Mouse (Mus musculus) limb, embryonic 13.5 days (tissue): ENCODE data around the gene Mafg. TPM values are rescaled to one million over a fixed set of nuclear protein-coding genes. Genes with fewer than 3 reads are reported as not detected.
A peak's percentile ranks its signal among the peaks of the same experiment; 100 is the strongest.

Experiments used
- ATAC-seq: fragments of 200-750 bp; cut with Nextera tagmentation; 2 replicates; pipeline ENCODE4 v1.8.0; 2017; ENCODE audit warnings: low read depth, moderate number of reproducible peaks, moderate TSS enrichment; ENCODE audit not compliant: low FRiP score
- H3K27ac ChIP-seq: fragments of 300-500 bp; sonication (generic); 2 replicates; pipeline ENCODE4 v1.5.1; 2015; ENCODE audit warnings: inconsistent platforms, mild to moderate bottlenecking, moderate library complexity
- H3K27me3 ChIP-seq: fragments of 300-500 bp; sonication (generic); 2 replicates; pipeline ENCODE4 v1.6.1; 2015; ENCODE audit warnings: mild to moderate bottlenecking, inconsistent platforms
- H3K36me3 ChIP-seq: fragments of 300-500 bp; sonication (generic); 2 replicates; pipeline ENCODE4 v1.6.1; 2015; ENCODE audit warnings: inconsistent platforms, mild to moderate bottlenecking, moderate library complexity
- H3K4me1 ChIP-seq: fragments of 300-500 bp; sonication (generic); 2 replicates; pipeline ENCODE4 v1.6.1; 2015; ENCODE audit warnings: inconsistent platforms
- H3K4me2 ChIP-seq: fragments of 300-500 bp; sonication (generic); replicated peaks from 2 replicates; pipeline ENCODE4 v1.6.1; 2015; ENCODE audit warnings: inconsistent platforms, mild to moderate bottlenecking, moderate library complexity
- H3K4me3 ChIP-seq: fragments of 300-500 bp; sonication (generic); 2 replicates; pipeline ENCODE4 v1.5.1; 2015; ENCODE audit warnings: moderate library complexity, mild to moderate bottlenecking, inconsistent platforms
- H3K9ac ChIP-seq: fragments of 300-500 bp; sonication (generic); 2 replicates; pipeline ENCODE4 v1.6.1; 2015; ENCODE audit warnings: mild to moderate bottlenecking, inconsistent platforms
- H3K9me3 ChIP-seq: fragments of 300-500 bp; sonication (generic); 2 replicates; pipeline ENCODE4 v1.6.1; 2016; ENCODE audit warnings: inconsistent platforms
- WGBS: fragments of 180-500 bp; shearing (Covaris S2); methylation state at CpG from one replicate; pipeline ENCODE4 v1.1.7; 2015; 5-methylcytosine and 5-hydroxymethylcytosine counted together
- polyA plus RNA-seq: library from polyadenylated mRNA; unstranded; fragments of >200 nt; fragmentation: Nextera tagmentation; extraction: Ambion mirVana; gene quantifications from 2 replicates; pipeline ENCODE4 v1.2.1, GENCODE M21; 2015

Mafg gene
- polyA plus RNA-seq, 1 experiment from 2014 or later, result 28.9 TPM

DNA sequence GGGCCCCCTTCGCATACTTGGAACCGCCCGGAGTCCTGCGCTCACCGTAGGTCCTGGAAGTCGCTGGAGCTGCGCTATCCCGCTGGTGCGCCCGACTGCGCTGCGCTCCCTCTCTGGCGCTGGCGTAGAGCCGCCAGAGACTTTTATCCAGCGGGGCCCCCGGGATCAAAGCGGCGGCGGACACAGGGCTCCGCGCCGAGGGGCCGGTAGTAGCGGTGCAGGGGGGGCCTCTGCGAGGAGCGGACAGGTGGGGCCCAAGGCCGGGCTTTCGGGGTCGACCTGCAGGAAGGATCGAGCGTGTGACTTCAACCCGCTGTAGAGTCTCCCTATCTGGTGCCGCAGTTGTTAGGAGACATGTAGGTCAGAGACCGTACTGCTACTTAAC is 27.7 kb upstream of the Mafg start, which contains the start of gene Notum:
Notum (minus strand) TSS at position 100 of the 385 bp plus-strand sequence.
- Histone ChIP-seq H3K9me3 (no peaks in the 10 kb centered on the region), H3K36me3 (no peaks in the 10 kb centered on the region), H3K4me2 (peak within 1 kb of the TSS; percentile 81), H3K4me1 (peaks cover 33% of the 10 kb centered on the region), H3K27me3 (peaks cover 71% of the 10 kb centered on the region), H3K9ac (peak within 1 kb of the TSS; percentile 57), H3K27ac (no peak within 1 kb of the TSS), H3K4me3 (peak within 1 kb of the TSS; percentile 51)
- WGBS, result under 1% methylated on average over 35 of the region's 35 CpGs
- ATAC-seq, result 0 out of 2 replicates have a peak, but pooled peaks have one; percentile 14

DNA sequence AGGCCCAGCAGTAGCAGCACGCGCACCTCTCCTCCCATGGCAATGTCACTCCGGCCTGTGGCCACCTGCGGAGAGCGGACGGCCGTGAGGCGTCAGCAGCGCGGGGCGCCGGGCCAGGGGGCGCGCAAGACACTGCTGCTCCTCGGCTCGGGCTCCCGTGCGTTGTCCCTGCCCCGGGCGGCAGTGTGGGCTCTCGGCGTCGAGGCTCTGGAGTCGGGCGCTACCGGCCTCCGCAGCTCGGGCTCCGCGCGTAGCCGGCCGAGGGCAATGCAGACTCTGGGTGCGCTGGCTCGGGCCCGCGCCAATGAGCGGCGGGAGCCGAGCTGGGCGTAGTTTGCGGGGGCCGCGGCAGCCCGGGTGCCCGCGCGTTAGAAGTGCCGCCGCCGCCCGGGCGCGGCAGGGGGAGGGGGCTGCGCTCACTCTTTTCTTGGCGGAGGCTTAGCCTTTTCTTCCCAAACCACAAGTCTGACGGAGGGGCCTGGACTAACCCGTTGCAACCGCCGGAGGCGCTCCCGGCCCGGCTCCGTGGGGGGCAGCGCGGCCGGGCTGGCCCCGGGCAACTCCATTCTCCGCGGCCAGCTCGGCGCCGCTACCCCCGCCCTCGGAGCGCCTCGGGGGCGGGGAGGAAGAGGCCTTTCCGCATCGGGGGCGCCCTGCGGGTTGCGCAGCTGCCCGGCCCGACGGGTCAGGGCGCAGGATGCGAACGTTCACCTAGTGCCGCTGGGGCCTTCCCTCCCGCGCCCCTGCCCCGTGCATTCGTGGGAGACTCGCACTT is 27.1 kb upstream of the Mafg start:
- Histone ChIP-seq H3K9me3 (no peaks in the 10 kb centered on the region), H3K27ac (no peak overlapping the region), H3K4me3 (peak overlapping the region; percentile 51), H3K4me1 (peaks cover 32% of the 10 kb centered on the region), H3K27me3 (peaks cover 71% of the 10 kb centered on the region), H3K9ac (peak overlapping the region; percentile 57), H3K36me3 (no peaks in the 10 kb centered on the region), H3K4me2 (peak overlapping the region; percentile 81)
- peak; percentile 57; the same call in 1 of the 2 replicates for ATAC-seq
- WGBS, result under 1% methylated on average over 92 of the region's 95 CpGs

- H3K36me3 ChIP-seq, result no peaks in the 10 kb centered on the region
- H3K4me3 ChIP-seq, result peak overlapping the region; percentile 51
- H3K27me3 ChIP-seq, result peaks cover 71% of the 10 kb centered on the region
- peaks cover 29% of the 10 kb centered on the region for H3K4me1 ChIP-seq
- peak overlapping the region; percentile 81 for H3K4me2 ChIP-seq
- 1% methylated on average over 50 of the region's 50 CpGs for WGBS
- ATAC-seq, result peak; percentile 4; the same call in 1 of the 2 replicates
- no peak overlapping the region for H3K27ac ChIP-seq
- H3K9ac ChIP-seq, result peak overlapping the region; percentile 57
- H3K9me3 ChIP-seq, result no peaks in the 10 kb centered on the region
These were observed 26.3 kb upstream of the Mafg start for GRCm38 (mm10) chr11:120659509-120660300.

- Histone ChIP-seq H3K27ac (no peak overlapping the region), H3K4me2 (peak overlapping the region; percentile 81), H3K4me1 (peaks cover 29% of the 10 kb centered on the region), H3K36me3 (no peaks in the 10 kb centered on the region), H3K27me3 (peaks cover 70% of the 10 kb centered on the region), H3K9ac (0 out of 2 replicates have a peak overlapping the region, but pooled peaks have one; percentile 14), H3K9me3 (no peaks in the 10 kb centered on the region), H3K4me3 (peak overlapping the region; percentile 51)
- no peak for ATAC-seq
- WGBS, result 2% methylated on average over 24 of the region's 24 CpGs
These were observed 25.5 kb upstream of the Mafg start for GRCm38 (mm10) chr11:120658876-120659410.

DNA sequence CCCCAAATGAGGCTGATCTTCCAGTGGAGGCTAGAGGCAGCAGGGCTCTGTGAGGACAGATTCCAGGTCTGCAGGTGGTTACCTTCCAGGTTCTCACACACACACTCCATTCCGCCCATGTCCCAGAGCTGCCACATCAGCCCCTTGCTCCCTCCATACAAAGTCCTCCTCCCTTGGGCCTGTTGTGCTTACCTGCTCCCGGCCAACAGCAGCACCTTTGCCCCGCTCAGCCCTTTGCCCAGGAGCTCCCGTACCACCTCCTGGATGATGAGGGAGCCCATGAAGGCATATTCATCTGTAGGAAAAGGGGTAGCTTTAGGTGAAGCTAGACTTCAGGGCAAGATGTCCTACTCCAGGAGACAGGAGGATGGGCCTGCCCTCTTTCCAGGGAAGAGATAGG is 23.9 kb upstream of the Mafg start:
- no peaks in the 10 kb centered on the region for H3K36me3 ChIP-seq
- 76% methylated on average over 4 of the region's 4 CpGs for WGBS
- no peak overlapping the region for H3K4me2 ChIP-seq
- H3K4me3 ChIP-seq, result no peak overlapping the region
- no peak overlapping the region for H3K27ac ChIP-seq
- H3K9me3 ChIP-seq, result no peaks in the 10 kb centered on the region
- H3K4me1 ChIP-seq, result peaks cover 29% of the 10 kb centered on the region
- ATAC-seq, result no peak
- H3K27me3 ChIP-seq, result peaks cover 55% of the 10 kb centered on the region
- no peak overlapping the region for H3K9ac ChIP-seq

DNA sequence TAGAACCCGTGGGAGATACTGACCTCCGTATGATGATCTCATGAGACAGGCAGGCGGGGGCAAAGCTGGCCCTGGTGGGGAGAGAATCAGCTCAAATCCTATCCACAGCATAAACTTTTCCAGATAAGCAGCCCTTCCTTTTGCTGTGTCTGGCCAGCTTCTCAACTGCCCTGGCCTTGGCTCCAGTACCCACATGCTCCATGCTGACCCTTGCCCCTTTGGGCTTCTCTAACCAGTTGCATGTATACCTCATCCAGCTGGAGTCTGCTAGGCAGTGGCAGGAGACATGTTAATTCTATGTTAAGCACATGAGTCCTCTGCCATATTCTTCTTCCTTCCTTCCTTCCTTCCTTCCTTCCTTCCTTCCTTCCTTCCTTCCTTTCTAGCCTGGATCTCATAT is 21.3 kb upstream of the Mafg start:
- 74% methylated on average over 3 of the region's 3 CpGs for WGBS
- Histone ChIP-seq H3K36me3 (no peaks in the 10 kb centered on the region), H3K27ac (no peak overlapping the region), H3K4me2 (no peak overlapping the region), H3K27me3 (peaks cover 29% of the 10 kb centered on the region), H3K9ac (no peak overlapping the region), H3K9me3 (no peaks in the 10 kb centered on the region), H3K4me3 (no peak overlapping the region), H3K4me1 (peaks cover 12% of the 10 kb centered on the region)
- no peak for ATAC-seq

DNA sequence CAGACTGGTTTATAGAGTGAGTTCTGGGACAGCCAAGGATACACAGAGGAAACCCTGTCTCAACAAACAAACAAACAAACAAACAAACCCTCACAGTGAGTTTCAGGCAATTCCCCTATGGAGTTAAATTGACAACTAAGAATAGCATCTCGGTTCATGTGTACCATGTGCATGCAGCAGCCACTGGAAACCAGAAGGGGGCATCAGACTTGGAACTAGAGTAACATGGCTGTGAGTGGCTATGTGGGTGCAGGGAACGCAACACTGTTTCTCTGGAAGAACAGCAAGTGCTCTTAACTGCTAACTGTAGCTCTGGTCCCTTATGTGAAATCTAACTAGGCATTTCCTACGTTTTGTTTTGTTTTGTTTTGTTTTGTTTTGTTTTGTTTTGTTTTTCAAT is 18.5 kb upstream of the Mafg start:
- ATAC-seq, result no peak
- 68% methylated on average over 3 of the region's 3 CpGs for WGBS
- H3K27ac ChIP-seq, result no peak overlapping the region

DNA sequence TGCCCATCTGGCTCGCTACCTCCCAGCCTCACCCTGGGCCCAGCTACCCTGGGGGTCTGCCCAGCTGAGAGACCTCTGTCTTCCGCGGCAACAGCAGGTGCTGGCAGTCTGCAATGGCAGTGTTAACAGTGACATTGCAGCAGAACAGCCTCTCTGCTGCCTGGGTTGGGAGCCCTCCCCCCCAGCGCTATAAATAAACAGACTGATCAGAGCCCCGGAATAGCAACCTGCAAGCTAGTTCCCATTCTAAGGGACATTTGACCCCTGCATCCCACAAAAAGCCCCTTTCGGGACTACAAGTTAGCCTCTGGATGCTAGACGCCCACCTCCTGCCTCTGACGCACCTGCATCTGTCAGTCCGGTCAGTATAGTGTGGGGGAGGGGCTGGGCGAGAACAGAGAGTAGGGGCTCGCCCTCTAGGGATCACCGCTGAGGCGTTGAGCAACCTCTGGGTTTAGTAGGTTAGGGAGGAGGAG is 14.6 kb upstream of the Mafg start, which contains the start of gene Myadml2:
Myadml2 (minus strand) TSS at position 158 of the 476 bp plus-strand sequence.
- Histone ChIP-seq H3K9me3 (no peaks in the 10 kb centered on the region), H3K4me1 (peaks cover 15% of the 10 kb centered on the region), H3K36me3 (no peaks in the 10 kb centered on the region), H3K9ac (no peak within 1 kb of the TSS), H3K27me3 (peaks cover 16% of the 10 kb centered on the region), H3K4me3 (peak within 1 kb of the TSS; percentile 8; the same call in 1 of the 2 replicates), H3K4me2 (peak within 1 kb of the TSS; percentile 48), H3K27ac (no peak within 1 kb of the TSS)
- 8% methylated on average over 13 of the region's 13 CpGs for WGBS
- no peak for ATAC-seq

More for the DNA sequence above, 18.5 kb upstream of the Mafg start:
- H3K4me2 ChIP-seq, result no peak overlapping the region
- H3K4me3 ChIP-seq, result no peak overlapping the region
- peaks cover 9% of the 10 kb centered on the region for H3K4me1 ChIP-seq
- H3K9ac ChIP-seq, result no peak overlapping the region
- H3K9me3 ChIP-seq, result no peaks in the 10 kb centered on the region
- H3K27me3 ChIP-seq, result peaks cover 14% of the 10 kb centered on the region
- H3K36me3 ChIP-seq, result no peaks in the 10 kb centered on the region

GRCm38 (mm10) chr11:120647047-120647830 is 13.8 kb upstream of the Mafg start:
- no peak overlapping the region for H3K27ac ChIP-seq
- WGBS, result 78% methylated on average over 35 of the region's 35 CpGs
- H3K27me3 ChIP-seq, result peaks cover 18% of the 10 kb centered on the region
- H3K9me3 ChIP-seq, result no peaks in the 10 kb centered on the region
- H3K4me3 ChIP-seq, result no peak overlapping the region
- H3K9ac ChIP-seq, result no peak overlapping the region
- no peak for ATAC-seq
- no peaks in the 10 kb centered on the region for H3K36me3 ChIP-seq
- peak overlapping the region; percentile 48 for H3K4me2 ChIP-seq
- H3K4me1 ChIP-seq, result peaks cover 23% of the 10 kb centered on the region

DNA sequence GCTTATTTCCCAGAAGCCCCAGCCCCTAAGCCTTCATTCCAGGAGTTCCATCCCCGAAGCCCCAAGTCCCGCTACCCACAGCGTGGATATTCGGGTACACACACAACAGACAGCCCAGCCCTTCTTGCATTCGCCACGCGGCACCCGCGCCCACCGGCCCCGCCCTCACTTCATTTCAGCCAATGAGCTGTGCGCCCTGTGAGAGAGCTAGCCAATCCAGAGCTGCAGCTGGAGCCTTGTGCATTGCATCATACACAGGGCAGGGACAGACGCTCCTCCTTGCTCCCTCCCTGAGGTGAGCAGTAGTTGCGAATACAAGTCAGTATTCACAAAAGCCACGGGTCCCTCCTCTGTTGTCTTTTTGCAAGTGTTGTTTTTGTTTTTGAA is 10.2 kb upstream of the Mafg start, which contains the start of gene Pycr1:
Pycr1 (minus strand) TSS at position 169 of the 387 bp plus-strand sequence.
- peak within 1 kb of the TSS; percentile 55 for H3K4me3 ChIP-seq
- peak; percentile 99 for ATAC-seq
- H3K4me2 ChIP-seq, result peak within 1 kb of the TSS; percentile 89
- H3K9me3 ChIP-seq, result no peaks in the 10 kb centered on the region
- under 1% methylated on average over 15 of the region's 15 CpGs for WGBS
- peak within 1 kb of the TSS; percentile 72 for H3K27ac ChIP-seq
- H3K27me3 ChIP-seq, result peaks cover 25% of the 10 kb centered on the region
- peak within 1 kb of the TSS; percentile 78 for H3K9ac ChIP-seq
- no peaks in the 10 kb centered on the region for H3K36me3 ChIP-seq
- peaks cover 33% of the 10 kb centered on the region for H3K4me1 ChIP-seq

DNA sequence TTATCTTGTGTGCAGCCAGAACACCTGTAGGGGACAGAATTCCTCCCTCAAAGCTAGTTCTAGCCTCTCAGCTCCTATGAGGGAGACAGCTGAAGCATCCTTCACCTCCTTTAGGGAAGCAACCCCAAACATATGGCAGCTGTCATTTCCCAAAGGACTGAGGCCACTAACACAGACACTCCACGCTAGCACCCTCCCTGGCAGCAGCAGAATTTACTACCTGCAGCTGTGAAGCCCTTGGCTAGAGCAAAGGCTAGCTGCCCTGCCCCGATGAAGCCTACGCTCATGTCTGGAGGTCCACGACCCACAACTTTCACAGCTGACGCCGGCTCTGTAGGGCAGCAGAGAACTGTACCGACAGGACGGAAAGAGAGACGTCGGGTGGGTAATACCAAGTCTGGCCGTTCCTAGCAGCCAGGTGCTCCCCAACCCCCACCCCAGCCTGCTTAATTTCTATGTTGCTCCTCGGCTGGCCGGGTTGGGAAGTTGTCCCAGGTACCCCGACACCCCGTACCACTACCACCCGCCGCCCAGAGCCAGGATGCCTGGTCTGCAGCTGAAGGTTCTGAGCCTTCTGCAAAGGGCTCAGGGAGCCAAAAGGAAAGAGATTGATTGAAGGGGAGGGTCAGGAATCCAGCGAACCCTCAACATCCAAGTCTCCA is 9.7 kb upstream of the Mafg start:
- under 1% methylated on average over 18 of the region's 18 CpGs for WGBS
- Histone ChIP-seq H3K4me1 (peaks cover 30% of the 10 kb centered on the region), H3K36me3 (no peaks in the 10 kb centered on the region), H3K4me2 (peak overlapping the region; percentile 89), H3K9me3 (no peaks in the 10 kb centered on the region), H3K9ac (peak overlapping the region; percentile 78), H3K4me3 (peak overlapping the region; percentile 55), H3K27ac (peak overlapping the region; percentile 72), H3K27me3 (peaks cover 23% of the 10 kb centered on the region)
- peak; percentile 60 for ATAC-seq
